Mouse (Mus musculus) 416B (cell line): ENCODE measurements around the gene Dusp2.
"Not testable (repeated sequence)": the region's sequence is repeated elsewhere in the genome, so short reads cannot be mapped to it uniquely, and the experiment has no call there.

Experiments
- DNase-seq: peaks from one replicate; pipeline ENCODE4 v3.0.0; 2011; ENCODE audit warnings: low read depth

The Dusp2 gene

GRCm38 (mm10) chr2:127335767-127336496 is at the start of gene Dusp2:
Gene Dusp2, plus strand, starts transcription at chr2:127336159.
- peak; percentile 98 for DNase-seq

GRCm38 (mm10) chr2:127292250-127292649 is 43.7 kb upstream of the Dusp2 start:
- DNase-seq = no peak

GRCm38 (mm10) chr2:127297001-127297805 is 38.8 kb upstream of the Dusp2 start:
- DNase-seq = no peak

GRCm38 (mm10) chr2:127298056-127298455 is 37.9 kb upstream of the Dusp2 start:
- no peak for DNase-seq

- DNase-seq = peak; percentile 97
These were observed 35.3 kb upstream of the Dusp2 start for GRCm38 (mm10) chr2:127300701-127301100.

GRCm38 (mm10) chr2:127301883-127302282 is 34.1 kb upstream of the Dusp2 start:
- peak; percentile 68 for DNase-seq

GRCm38 (mm10) chr2:127304192-127304591 is 31.8 kb upstream of the Dusp2 start:
- DNase-seq = not testable (repeated sequence)

GRCm38 (mm10) chr2:127304609-127305210 is 31.2 kb upstream of the Dusp2 start:
- no peak for DNase-seq

- peak; percentile 70 for DNase-seq
These were observed 29.8 kb upstream of the Dusp2 start for GRCm38 (mm10) chr2:127306123-127306522.

GRCm38 (mm10) chr2:127307179-127307578 is 28.8 kb upstream of the Dusp2 start:
- no peak for DNase-seq

GRCm38 (mm10) chr2:127308660-127309059 is 27.3 kb upstream of the Dusp2 start:
- DNase-seq = peak; percentile 60

GRCm38 (mm10) chr2:127310246-127310645 is 25.7 kb upstream of the Dusp2 start:
- DNase-seq = no peak

- no peak for DNase-seq
These were observed 25.3 kb upstream of the Dusp2 start for GRCm38 (mm10) chr2:127310685-127311084.

GRCm38 (mm10) chr2:127311193-127311592 is 24.8 kb upstream of the Dusp2 start:
- DNase-seq = no peak

- no peak for DNase-seq
These were observed 23.2 kb upstream of the Dusp2 start for GRCm38 (mm10) chr2:127312801-127313200.

GRCm38 (mm10) chr2:127313878-127314277 is 22.1 kb upstream of the Dusp2 start:
- no peak for DNase-seq

- peak; percentile 63 for DNase-seq
These were observed 21.3 kb upstream of the Dusp2 start for GRCm38 (mm10) chr2:127314467-127315154.

- DNase-seq = no peak
These were observed 20.8 kb upstream of the Dusp2 start for GRCm38 (mm10) chr2:127315155-127315470.

GRCm38 (mm10) chr2:127316431-127316830 is 19.5 kb upstream of the Dusp2 start:
- DNase-seq = no peak

- DNase-seq = no peak
These were observed 17.8 kb upstream of the Dusp2 start for GRCm38 (mm10) chr2:127318136-127318535.

- no peak for DNase-seq
These were observed 16.9 kb upstream of the Dusp2 start for GRCm38 (mm10) chr2:127319071-127319470.

GRCm38 (mm10) chr2:127322671-127323285 is 13.2 kb upstream of the Dusp2 start:
- no peak for DNase-seq
